Mouse (Mus musculus) thymus, adult 2 months (tissue): ENCODE data around the gene Mybl2.

Experiments
- CTCF ChIP-seq: fragments of 200-500 bp; IDR thresholded peaks from 2 replicates; pipeline ENCODE4 v1.5.1; 2012; ENCODE audit warnings: mild to moderate bottlenecking, control low read depth, low read length, moderate library complexity, borderline replicate concordance; ENCODE audit not compliant: control insufficient read depth, poor library complexity, insufficient read depth; ENCODE audit errors: extremely low read depth
- POLR2A ChIP-seq: fragments of 200-500 bp; IDR thresholded peaks from 2 replicates; pipeline ENCODE4 v1.6.1; 2012; ENCODE audit warnings: mild to moderate bottlenecking, low read length, control low read depth, moderate library complexity; ENCODE audit not compliant: control insufficient read depth, poor library complexity, insufficient read depth; ENCODE audit errors: extremely low read depth

- TF ChIP-seq POLR2A = no peak
- TF ChIP-seq CTCF = no peak
Measured at GRCm38 (mm10) chr2:163087728-163088127, 33.2 kb downstream of the Mybl2 start, which contains the start of gene Gtsf1l.
